Mouse (Mus musculus) brain, adult 2 months (tissue): ENCODE measurements around the gene Etv2.

ENCODE experiments used
- DNase-seq: peaks from one replicate; pipeline ENCODE4 v3.0.0; 2011; ENCODE audit warnings: low read depth, low spot score

Gene Etv2

DNA sequence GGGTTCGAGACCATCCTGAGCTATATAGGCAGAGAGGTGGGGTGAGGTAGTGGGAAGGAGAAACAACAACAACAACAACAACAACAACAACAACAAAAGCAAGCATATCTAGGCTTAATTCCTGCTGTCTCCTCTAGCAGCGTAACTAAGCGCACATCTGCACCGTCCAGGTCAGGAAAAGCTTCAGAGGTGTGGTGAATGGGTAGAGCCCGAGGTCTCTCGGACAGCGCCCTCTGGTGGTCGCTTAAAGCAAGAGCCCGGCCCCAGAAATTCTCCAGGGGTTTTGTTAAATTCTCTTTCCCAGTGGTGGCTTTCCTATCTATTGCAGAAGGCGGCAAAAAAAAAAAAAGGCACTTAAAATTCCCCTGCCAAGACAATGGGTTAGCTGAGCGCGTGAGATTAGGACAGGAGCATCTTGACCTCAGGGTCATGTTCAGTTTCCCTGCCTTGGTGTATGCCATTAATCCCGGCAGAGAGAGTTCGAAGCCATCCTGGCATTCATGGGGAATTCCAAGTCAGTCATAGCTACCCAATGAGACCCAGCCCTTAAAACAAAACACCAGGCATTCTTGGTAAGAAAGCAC is 22.0 kb downstream of the Etv2 start:
- peak; percentile 58 for DNase-seq

DNA sequence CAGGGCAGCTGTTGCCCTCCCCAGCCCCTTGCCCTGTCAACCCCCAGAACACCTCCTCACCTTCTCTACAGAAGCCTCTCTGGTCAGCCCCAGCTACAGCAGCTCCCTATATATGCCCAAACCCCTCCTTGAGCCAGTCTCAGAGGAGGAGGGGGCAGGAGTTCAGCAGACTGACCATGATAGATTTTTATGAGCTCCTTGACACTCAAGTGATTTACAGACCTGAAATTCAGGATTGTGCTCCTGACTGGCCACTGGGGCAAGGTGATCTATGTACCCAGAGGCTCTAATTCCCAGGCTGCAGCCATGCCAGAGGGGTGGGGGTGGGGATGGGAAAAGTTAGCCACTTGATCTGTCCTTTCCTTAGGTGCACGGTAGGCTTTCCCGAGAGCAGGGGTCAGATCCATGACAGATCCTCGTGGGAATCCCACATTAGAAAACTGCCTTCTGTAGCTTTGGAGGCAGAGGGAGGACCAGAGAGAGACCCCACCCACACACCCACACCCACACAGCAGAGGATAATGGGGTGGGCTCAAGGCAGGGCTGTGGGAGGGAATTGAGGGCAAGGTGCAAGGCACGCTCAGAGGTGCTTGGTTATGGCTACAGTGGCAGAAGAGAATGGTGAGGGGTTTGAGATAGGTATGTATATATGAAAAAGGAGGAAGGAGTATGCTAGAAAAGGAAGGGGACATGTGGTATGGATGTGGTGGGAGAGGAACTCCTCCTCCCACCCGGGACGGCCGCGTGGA is 22.8 kb downstream of the Etv2 start, which contains the start of gene Upk1a:
Gene Upk1a, minus strand, starts transcription at position 194 of the 749 bp plus-strand sequence.
- no peak for DNase-seq

DNA sequence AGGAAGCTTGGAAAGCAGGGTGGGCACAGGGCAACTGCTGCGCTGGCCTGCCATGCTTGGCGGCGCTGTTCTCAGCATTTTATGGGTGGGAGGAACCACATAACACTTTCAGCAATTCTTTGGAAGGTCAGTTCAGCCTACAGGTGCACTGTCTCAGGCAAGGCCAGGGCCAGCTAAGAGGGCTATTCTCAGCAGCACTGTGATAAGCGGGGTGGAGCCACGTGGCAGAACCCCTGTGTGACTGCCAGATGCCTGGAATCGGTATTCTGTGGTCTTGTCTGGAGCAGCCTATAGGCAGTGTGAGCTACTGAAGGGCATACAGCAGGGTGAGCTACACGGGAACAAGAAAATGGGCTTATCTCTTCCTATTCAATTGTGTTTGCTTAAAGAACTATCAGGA is 25.6 kb downstream of the Etv2 start:
- no peak for DNase-seq

GRCm38 (mm10) chr7:30608476-30608875 is 27.2 kb downstream of the Etv2 start:
- no peak for DNase-seq

DNA sequence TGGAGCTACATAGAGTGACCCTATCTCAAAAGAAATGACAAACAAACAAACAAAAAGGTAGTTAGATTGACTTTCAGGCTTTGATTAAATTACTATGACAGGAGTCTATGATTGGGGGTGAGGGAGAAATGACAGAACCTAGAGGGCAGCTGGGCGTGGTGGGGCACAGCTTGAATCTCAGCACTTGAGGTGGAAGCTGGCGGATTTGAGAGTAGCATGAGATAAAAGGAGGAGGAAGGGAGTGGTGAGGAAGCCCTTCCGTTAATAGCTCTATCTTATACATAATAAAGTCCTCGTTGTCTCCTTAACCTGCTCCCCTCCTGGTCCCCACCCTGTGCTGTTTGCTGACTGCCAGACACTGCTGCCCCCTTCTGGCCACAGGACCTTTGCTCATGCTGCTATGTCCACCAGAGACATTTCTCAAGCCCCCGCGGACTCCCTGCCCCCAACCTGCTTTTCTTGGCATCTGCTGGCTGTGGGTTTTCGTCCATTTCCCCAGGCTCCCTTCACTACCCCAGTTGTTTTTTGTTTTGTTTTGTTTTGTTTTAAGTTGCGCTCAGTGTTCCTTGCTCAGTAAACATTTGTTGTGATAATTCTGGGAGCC is 27.8 kb downstream of the Etv2 start:
- DNase-seq: peak; percentile 58

- DNase-seq: no peak
These were observed 30.7 kb downstream of the Etv2 start for GRCm38 (mm10) chr7:30604944-30605343.

DNA sequence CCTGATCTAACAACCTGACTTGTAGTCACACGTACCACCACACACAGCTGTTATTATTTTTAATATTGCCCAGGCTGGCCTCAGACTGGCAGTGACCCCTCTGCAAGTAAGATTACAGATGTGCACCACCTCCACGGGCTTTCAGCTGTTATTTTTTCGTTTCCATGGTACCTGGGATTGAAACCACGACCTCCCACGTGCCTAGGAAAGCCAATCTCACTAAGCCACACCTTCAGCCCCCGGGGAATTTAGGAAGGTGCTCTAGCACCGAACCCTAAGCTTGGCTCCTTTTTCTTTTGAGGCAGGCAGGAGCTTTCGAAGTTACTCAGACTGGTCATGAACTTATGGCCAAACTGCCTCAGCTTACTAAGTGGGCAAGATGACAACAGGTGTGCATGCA is 31.2 kb downstream of the Etv2 start:
- no peak for DNase-seq

- no peak for DNase-seq
These were observed 33.1 kb downstream of the Etv2 start for GRCm38 (mm10) chr7:30602583-30602982.

DNA sequence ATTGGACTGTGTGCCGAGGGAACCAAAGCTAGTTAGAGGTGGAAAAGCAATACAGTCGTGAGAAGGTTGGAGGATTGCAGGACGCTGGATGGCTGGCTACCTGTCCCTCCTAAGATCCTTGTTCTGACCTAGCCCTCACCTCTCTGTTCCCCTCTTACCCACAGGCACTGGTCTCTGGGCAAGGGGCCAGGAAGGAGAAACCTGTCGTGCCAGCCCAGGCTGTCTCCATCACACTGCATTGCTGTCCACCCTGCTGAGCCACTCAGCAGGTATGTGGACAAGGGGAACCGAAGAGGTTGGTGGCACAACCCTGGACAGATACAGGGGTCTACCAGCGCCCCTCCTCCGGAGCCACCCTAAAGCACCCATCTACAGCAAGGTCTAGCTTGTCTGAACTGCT is 35.0 kb downstream of the Etv2 start:
- no peak for DNase-seq

DNA sequence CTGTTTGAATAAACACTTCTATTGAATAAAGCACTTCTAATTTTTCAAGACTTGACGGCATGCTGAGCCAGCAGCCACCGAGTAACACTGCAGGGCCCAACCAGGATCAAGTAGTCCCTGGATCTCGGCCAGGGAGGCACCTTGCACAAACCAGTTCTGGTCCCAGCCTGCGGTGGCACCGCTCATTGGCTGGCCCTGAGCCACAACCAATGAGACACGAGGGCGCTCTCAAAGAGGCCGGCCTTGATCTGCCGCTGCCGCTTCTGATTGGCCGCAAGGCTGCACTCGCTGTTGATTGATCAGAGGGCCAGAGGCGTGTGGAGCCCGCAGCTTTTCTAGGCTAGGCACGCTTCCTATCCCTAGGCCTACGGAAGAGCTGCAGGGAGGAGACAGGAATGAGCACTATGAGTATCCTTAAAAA is 35.7 kb downstream of the Etv2 start:
- DNase-seq: peak; percentile 99

DNA sequence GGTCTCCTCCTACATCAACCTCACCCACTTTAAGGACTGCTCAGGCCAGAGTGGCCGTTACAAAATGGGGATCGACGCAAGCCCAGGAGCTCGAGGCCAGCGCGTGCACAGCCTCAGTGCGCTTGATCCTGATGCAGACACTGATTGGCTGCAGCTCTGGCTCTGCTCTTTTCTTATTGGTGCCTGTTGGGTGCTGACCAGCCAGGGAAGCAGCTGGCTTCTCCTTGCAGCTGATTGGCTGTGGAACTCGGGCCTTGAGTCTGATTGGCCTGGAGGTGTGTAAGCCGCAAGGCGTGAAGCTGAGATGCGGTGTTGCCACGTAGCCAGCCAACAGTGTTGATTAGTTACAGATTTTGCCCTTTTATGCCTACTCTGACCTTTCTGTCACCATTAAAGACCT is 36.9 kb downstream of the Etv2 start, which contains the start of gene Zbtb32:
Gene Zbtb32, minus strand, starts transcription at position 124 of the 400 bp plus-strand sequence.
- DNase-seq: no peak

GRCm38 (mm10) chr7:30596811-30597210 is 38.8 kb downstream of the Etv2 start:
- DNase-seq: no peak

DNA sequence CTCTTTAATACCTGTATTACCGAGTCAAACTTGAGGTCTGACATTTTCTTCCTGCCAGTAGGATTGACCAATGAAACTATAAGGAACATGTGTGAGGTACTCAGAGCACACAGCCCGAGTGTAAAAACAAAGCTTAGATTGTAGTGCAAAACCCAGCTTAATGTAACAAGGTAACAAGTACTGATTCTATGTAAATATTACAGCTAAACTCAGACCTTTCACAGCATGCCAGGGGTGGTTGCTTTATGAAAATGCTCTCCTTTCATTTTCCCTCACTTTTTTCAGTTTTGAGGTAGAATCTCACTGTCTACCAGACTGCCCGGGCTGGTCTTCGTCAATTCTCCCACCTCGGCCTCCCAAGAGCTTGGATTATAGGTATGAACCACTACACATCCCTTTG is 39.6 kb downstream of the Etv2 start:
- no peak for DNase-seq

- no peak for DNase-seq
These were observed 41.1 kb downstream of the Etv2 start for GRCm38 (mm10) chr7:30594510-30595024.

- no peak for DNase-seq
These were observed 41.8 kb downstream of the Etv2 start for GRCm38 (mm10) chr7:30593579-30594509.

GRCm38 (mm10) chr7:30592772-30593423 is 42.8 kb downstream of the Etv2 start:
- DNase-seq: no peak

- DNase-seq: no peak
These were observed 44.1 kb downstream of the Etv2 start for GRCm38 (mm10) chr7:30591605-30591951.

DNA sequence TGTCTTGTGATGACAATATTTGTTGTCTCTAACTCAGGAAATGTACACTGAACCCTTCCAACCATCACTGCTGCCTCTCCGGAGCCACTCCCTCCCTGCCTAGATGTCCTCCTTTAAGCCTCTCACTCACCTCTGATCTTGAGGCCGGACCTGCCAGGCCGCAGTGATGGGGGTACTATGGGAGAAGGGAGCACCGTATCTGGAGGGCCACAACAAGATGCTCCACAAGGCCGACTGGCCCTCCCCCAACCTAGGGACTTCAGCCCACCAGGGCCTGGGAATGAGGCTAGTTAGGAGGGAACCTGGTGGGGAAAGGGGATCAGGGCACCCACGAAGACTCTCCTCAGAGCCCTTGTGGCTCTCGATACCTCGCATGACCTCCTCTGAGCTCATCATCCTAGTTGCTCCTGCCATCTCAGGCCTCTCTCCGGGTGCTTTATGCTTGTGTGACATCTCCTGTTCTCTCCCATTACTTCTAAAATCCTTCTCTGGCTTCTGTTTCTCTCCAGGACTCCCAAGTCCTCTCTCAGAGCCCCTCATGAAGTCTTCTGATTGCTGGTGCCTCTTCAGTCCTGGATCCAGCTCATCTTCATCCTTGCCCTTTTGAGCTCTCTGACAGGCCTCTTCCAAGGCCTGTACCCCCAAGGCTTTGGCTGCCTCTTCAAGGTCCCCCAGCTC is 44.6 kb downstream of the Etv2 start:
- no peak for DNase-seq

- DNase-seq: peak; percentile 78
These were observed 46.0 kb downstream of the Etv2 start for GRCm38 (mm10) chr7:30589435-30590301.
